Mouse (Mus musculus) C2C12 (cell line): Measurements from ENCODE around the gene Psmg3.

Experiments used
- CTCF ChIP-seq: IDR thresholded peaks from one replicate; pipeline ENCODE4 v1.5.1; 2011; ENCODE audit not compliant: control insufficient read depth, insufficient read depth, insufficient read length
- MAX ChIP-seq: IDR thresholded peaks from one replicate; pipeline ENCODE4 v1.6.1; 2011; ENCODE audit warnings: mild to moderate bottlenecking, control low read depth
- MYOG ChIP-seq: IDR thresholded peaks from one replicate; pipeline ENCODE4 v1.6.1; 2011; ENCODE audit not compliant: control insufficient read depth, insufficient read length; ENCODE audit errors: extremely low read depth

- TF ChIP-seq CTCF, result no peak
- no peak for TF ChIP-seq MYOG
- no peak for TF ChIP-seq MAX
Measured at GRCm38 (mm10) chr5:139818056-139818455, 8.6 kb downstream of the Psmg3 start.
